Mouse (Mus musculus): ENCODE data around the gene Mesd. TPM values are rescaled to one million over a fixed set of nuclear protein-coding genes. Genes with fewer than 3 reads are reported as not detected.

Gene Mesd
- polyA plus RNA-seq, 1 experiment from 2014 or later: 111 TPM

DNA sequence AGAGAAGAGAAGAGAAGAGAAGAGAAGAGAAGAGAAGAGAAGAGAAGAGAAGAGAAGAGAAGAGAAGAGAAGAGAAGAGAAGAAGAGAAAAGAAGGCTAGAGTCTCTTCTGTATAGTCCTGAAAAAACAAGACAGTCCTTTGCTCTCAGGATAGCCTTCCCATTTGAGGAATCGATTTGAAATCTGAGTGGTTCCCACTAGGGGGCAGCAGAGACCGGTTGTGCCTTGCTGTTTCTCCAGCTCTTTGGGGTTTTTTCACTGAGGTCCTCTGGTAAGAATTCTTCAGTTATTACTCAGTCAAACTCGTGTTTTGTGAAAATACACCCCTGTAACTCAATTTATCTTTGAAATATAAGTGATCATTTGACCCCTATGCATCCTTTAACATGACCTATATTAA lies 30.3 kb downstream of the Mesd start:
- peak; percentile 32; the same call in 1 of the 2 replicates for ATAC-seq (ENCODE audit: insufficient read depth)
- peak; percentile 89 for TF ChIP-seq CTCF (IDR thresholded peaks at IDR 0.05; ENCODE audit: low read depth)
- Histone ChIP-seq H3K9ac (no peak overlapping the region), H3K4me1 (ENCODE audit: insufficient read depth) (no peaks in the 10 kb centered on the region), H3K9me3 (ENCODE audit: low read depth, low read length) (no peaks in the 10 kb centered on the region), H3K4me2 (no peak overlapping the region), H3K27ac (ENCODE audit: low read depth) (no peak overlapping the region), H3K36me3 (ENCODE audit: insufficient read depth) (no peaks in the 10 kb centered on the region), H3K4me3 (ENCODE audit: low read depth, low read length) (no peak overlapping the region), H3K27me3 (ENCODE audit: insufficient read depth, low read length) (no peaks in the 10 kb centered on the region)
- 0% methylated on average over 3 of the region's 3 CpGs for WGBS
- DNase-seq: peak; percentile 96

- TF ChIP-seq CTCF (IDR thresholded peaks at IDR 0.05; ENCODE audit: low read depth): no peak
- Histone ChIP-seq H3K4me3 (ENCODE audit: low read depth, low read length) (no peak overlapping the region), H3K4me1 (ENCODE audit: insufficient read depth) (no peaks in the 10 kb centered on the region), H3K4me2 (no peak overlapping the region), H3K27ac (ENCODE audit: low read depth) (no peak overlapping the region), H3K9ac (no peak overlapping the region), H3K9me3 (ENCODE audit: low read depth, low read length) (no peaks in the 10 kb centered on the region), H3K27me3 (ENCODE audit: insufficient read depth, low read length) (no peaks in the 10 kb centered on the region), H3K36me3 (ENCODE audit: insufficient read depth) (no peaks in the 10 kb centered on the region)
- DNase-seq (no peak), ATAC-seq (ENCODE audit: insufficient read depth) (no peak)
- 61% methylated on average over 4 of the region's 4 CpGs for WGBS
These were observed 36.0 kb downstream of the Mesd start for GRCm38 (mm10) chr7:83920241-83920640.

GRCm38 (mm10) chr7:83921637-83922036 lies 37.4 kb downstream of the Mesd start:
- 46% methylated on average over 3 of the region's 3 CpGs for WGBS
- H3K4me1 ChIP-seq (ENCODE audit: insufficient read depth): no peaks in the 10 kb centered on the region
- H3K4me3 ChIP-seq (ENCODE audit: low read depth, low read length): no peak overlapping the region
- H3K27ac ChIP-seq (ENCODE audit: low read depth): no peak overlapping the region
- H3K4me2 ChIP-seq: no peak overlapping the region
- no peak for TF ChIP-seq CTCF (IDR thresholded peaks at IDR 0.05; ENCODE audit: low read depth)
- ATAC-seq (ENCODE audit: insufficient read depth) (no peak), DNase-seq (no peak)
- no peaks in the 10 kb centered on the region for H3K36me3 ChIP-seq (ENCODE audit: insufficient read depth)
- H3K9me3 ChIP-seq (ENCODE audit: low read depth, low read length): no peaks in the 10 kb centered on the region
- H3K9ac ChIP-seq: no peak overlapping the region
- H3K27me3 ChIP-seq (ENCODE audit: insufficient read depth, low read length): no peaks in the 10 kb centered on the region

DNA sequence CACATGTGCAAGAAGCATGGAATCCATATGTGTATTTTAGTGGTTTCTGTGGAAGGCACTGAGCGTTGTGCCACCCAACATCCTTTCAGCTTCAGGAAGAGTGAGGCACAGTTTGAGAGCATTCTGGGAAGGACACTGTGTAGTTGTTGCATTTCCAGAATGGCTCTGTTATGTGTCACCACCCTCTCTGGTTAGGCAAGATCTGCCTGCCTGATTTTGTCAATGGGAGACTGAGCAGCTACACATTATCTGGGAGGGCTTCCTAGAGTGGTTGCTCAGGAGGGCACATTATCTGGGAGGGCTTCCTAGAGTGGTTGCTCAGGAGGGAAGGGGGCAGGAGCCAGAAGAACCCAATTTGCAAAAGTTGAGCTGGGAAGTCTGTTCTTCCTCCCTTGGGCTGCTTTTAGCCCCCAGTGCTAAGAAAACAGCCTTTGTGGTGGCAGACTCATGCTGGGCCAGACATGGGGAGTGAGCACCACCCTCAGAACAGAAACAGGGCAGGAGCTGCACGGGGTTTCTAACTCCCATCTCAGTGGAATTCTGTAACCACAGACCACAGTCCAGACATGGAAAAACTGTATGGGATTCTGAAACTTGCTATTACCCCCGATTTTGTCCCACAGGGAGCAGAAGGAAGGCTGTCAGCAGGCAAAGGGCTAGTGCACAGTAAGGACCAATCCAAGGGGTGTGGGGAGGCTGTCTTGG lies 54.9 kb downstream of the Mesd start:
- no peak for ATAC-seq (ENCODE audit: insufficient read depth)
- no peak for TF ChIP-seq CTCF (IDR thresholded peaks at IDR 0.05; ENCODE audit: low read depth)
- H3K36me3 ChIP-seq (ENCODE audit: insufficient read depth): no peaks in the 10 kb centered on the region
- H3K27me3 ChIP-seq (ENCODE audit: insufficient read depth, low read length): no peaks in the 10 kb centered on the region
- H3K27ac ChIP-seq (ENCODE audit: low read depth): no peak overlapping the region
- H3K4me2 ChIP-seq: no peak overlapping the region
- no peaks in the 10 kb centered on the region for H3K9me3 ChIP-seq (ENCODE audit: low read depth, low read length)
- 67% methylated on average over 3 of the region's 3 CpGs for WGBS
- no peak overlapping the region for H3K9ac ChIP-seq
- no peaks in the 10 kb centered on the region for H3K4me1 ChIP-seq (ENCODE audit: insufficient read depth)
- no peak for DNase-seq
- no peak overlapping the region for H3K4me3 ChIP-seq (ENCODE audit: low read depth, low read length)

DNA sequence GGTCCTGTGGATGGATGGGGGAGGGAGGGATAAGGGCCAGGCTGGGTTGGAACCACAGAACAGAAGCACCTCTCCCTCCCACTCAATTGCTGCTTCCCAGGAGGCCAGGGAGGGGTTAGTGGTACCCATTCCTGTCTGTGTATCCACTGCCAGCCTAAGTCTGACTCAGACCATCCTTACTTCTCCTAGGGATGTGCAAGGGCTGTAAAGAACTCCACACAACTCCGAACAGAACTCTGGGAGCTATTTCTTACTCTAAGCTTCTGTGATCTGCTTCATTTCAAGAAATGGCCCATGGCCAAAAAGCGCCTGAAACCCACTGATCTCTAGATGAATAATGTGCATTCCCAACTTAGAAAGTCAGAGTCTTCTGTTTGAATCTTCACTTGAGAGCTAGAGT lies 55.9 kb downstream of the Mesd start:
- ATAC-seq (ENCODE audit: insufficient read depth): no peak

DNA sequence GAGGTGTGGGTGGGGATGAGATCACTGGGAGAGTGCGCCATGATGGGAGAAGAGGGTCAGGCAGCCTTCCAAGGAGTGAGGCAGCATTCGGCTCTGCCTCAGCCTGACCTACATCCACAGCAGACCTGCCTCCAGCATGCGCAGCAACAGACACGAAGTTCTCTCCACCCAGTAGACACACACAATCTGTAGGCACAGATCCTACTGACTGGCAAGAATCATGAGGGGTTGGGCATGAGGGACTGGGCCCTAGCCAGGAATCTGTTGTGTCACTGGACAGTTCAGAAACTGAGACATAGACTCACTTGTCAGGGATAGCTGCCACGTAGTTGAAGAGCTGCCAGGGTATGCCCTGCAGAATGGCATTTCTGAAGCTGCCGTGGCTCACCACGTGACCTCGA lies 57.4 kb downstream of the Mesd start:
- no peaks in the 10 kb centered on the region for H3K27me3 ChIP-seq (ENCODE audit: insufficient read depth, low read length)
- H3K4me3 ChIP-seq (ENCODE audit: low read depth, low read length): no peak overlapping the region
- DNase-seq: no peak
- 88% methylated on average over 8 of the region's 8 CpGs for whole genome bisulfite sequencing
- H3K9me3 ChIP-seq (ENCODE audit: low read depth, low read length): no peaks in the 10 kb centered on the region
- ATAC-seq (ENCODE audit: insufficient read depth): no peak
- TF ChIP-seq CTCF (IDR thresholded peaks at IDR 0.05; ENCODE audit: low read depth): no peak
- no peaks in the 10 kb centered on the region for H3K36me3 ChIP-seq (ENCODE audit: insufficient read depth)
- no peak overlapping the region for H3K4me2 ChIP-seq
- H3K9ac ChIP-seq: no peak overlapping the region
- no peaks in the 10 kb centered on the region for H3K4me1 ChIP-seq (ENCODE audit: insufficient read depth)
- H3K27ac ChIP-seq (ENCODE audit: low read depth): no peak overlapping the region

More for the DNA sequence above, 55.9 kb downstream of the Mesd start:
- Histone ChIP-seq H3K4me1 (ENCODE audit: insufficient read depth) (no peaks in the 10 kb centered on the region), H3K27me3 (ENCODE audit: insufficient read depth, low read length) (no peaks in the 10 kb centered on the region), H3K4me3 (ENCODE audit: low read depth, low read length) (no peak overlapping the region), H3K9ac (no peak overlapping the region), H3K27ac (ENCODE audit: low read depth) (no peak overlapping the region), H3K36me3 (ENCODE audit: insufficient read depth) (no peaks in the 10 kb centered on the region), H3K9me3 (ENCODE audit: low read depth, low read length) (no peaks in the 10 kb centered on the region), H3K4me2 (no peak overlapping the region)
- no peak for TF ChIP-seq CTCF (IDR thresholded peaks at IDR 0.05; ENCODE audit: low read depth)
- DNase-seq: no peak
- WGBS: 64% methylated on average over 2 of the region's 2 CpGs

GRCm38 (mm10) chr7:83948743-83949142 lies 64.5 kb downstream of the Mesd start:
- H3K9ac ChIP-seq: no peak overlapping the region
- no peak for ATAC-seq (ENCODE audit: insufficient read depth)
- H3K9me3 ChIP-seq (ENCODE audit: low read depth, low read length): no peaks in the 10 kb centered on the region
- DNase-seq: no peak
- H3K4me3 ChIP-seq (ENCODE audit: low read depth, low read length): no peak overlapping the region
- WGBS: 51% methylated on average over 7 of the region's 7 CpGs
- no peak for TF ChIP-seq CTCF (IDR thresholded peaks at IDR 0.05; ENCODE audit: low read depth)
- no peak overlapping the region for H3K27ac ChIP-seq (ENCODE audit: low read depth)
- H3K4me2 ChIP-seq: no peak overlapping the region
- H3K36me3 ChIP-seq (ENCODE audit: insufficient read depth): no peaks in the 10 kb centered on the region
- no peaks in the 10 kb centered on the region for H3K27me3 ChIP-seq (ENCODE audit: insufficient read depth, low read length)
- no peaks in the 10 kb centered on the region for H3K4me1 ChIP-seq (ENCODE audit: insufficient read depth)

Data from lung, embryonic 14.5 days (tissue).